Mouse (Mus musculus) limb, embryonic 10.5 days (tissue): Measurements from ENCODE around the gene Adamts7. TPM values are rescaled to one million over a fixed set of nuclear protein-coding genes. Genes with fewer than 3 reads are reported as not detected.
A peak's percentile ranks its signal among the peaks of the same experiment; 100 is the strongest.

ENCODE experiments used
- DNase-seq: peaks from one replicate; pipeline ENCODE4 v3.0.0-alpha.2; 2017; ENCODE audit warnings: low spot score
- H3K27ac ChIP-seq: fragments of 300-500 bp; sonication (generic); 2 replicates; pipeline ENCODE4 v1.5.1; 2016; ENCODE audit warnings: mild to moderate bottlenecking
- H3K27me3 ChIP-seq: fragments of 300-500 bp; sonication (generic); 2 replicates; pipeline ENCODE4 v1.6.1; 2016; ENCODE audit warnings: low read depth, mild to moderate bottlenecking; ENCODE audit not compliant: poor library complexity, severe bottlenecking
- H3K36me3 ChIP-seq: fragments of 300-500 bp; sonication (generic); 2 replicates; pipeline ENCODE4 v1.6.1; 2016; ENCODE audit warnings: mild to moderate bottlenecking, moderate library complexity
- H3K4me1 ChIP-seq: fragments of 300-500 bp; sonication (generic); 2 replicates; pipeline ENCODE4 v1.6.1; 2016
- H3K4me3 ChIP-seq: fragments of 300-500 bp; sonication (generic); 2 replicates; pipeline ENCODE4 v1.5.1; 2016; ENCODE audit warnings: mild to moderate bottlenecking, moderate library complexity
- H3K9me3 ChIP-seq: fragments of 300-500 bp; sonication (generic); replicated peaks from 2 replicates; pipeline ENCODE4 v1.6.1; 2016; ENCODE audit warnings: mild to moderate bottlenecking
- WGBS: fragments of 180-500 bp; shearing (Covaris S2); methylation state at CpG from one replicate; pipeline ENCODE4 v1.1.7; 2016; 5-methylcytosine and 5-hydroxymethylcytosine counted together
- polyA plus RNA-seq: library from polyadenylated mRNA; unstranded; fragments of >200 nt; fragmentation: Nextera tagmentation; extraction: Ambion mirVana; gene quantifications from 2 replicates; pipeline ENCODE4 v1.2.1, GENCODE M21; 2016

The Adamts7 gene
- polyA plus RNA-seq, 1 experiment from 2014 or later: 15.4 TPM

GRCm38 (mm10) chr9:90250141-90250775 is 87.4 kb downstream of the Adamts7 start:
- peak overlapping the region; percentile 6; the same call in 1 of the 2 replicates for H3K27ac ChIP-seq
- H3K4me1 ChIP-seq: no peaks in the 10 kb centered on the region
- no peaks in the 10 kb centered on the region for H3K27me3 ChIP-seq
- WGBS: 90% methylated on average over 5 of the region's 5 CpGs
- DNase-seq: no peak
- H3K9me3 ChIP-seq: no peaks in the 10 kb centered on the region
- no peak overlapping the region for H3K4me3 ChIP-seq
- 0 out of 2 replicates have a peak, but pooled peaks cover 7% of the 10 kb centered on the region for H3K36me3 ChIP-seq

GRCm38 (mm10) chr9:90250964-90251750 is 88.3 kb downstream of the Adamts7 start:
- DNase-seq: no peak
- Histone ChIP-seq H3K27me3 (no peaks in the 10 kb centered on the region), H3K27ac (no peak overlapping the region), H3K4me1 (no peaks in the 10 kb centered on the region), H3K4me3 (no peak overlapping the region), H3K36me3 (0 out of 2 replicates have a peak, but pooled peaks cover 7% of the 10 kb centered on the region), H3K9me3 (no peaks in the 10 kb centered on the region)
- 92% methylated on average over 13 of the region's 13 CpGs for WGBS

- Histone ChIP-seq H3K27ac (no peak overlapping the region), H3K9me3 (no peaks in the 10 kb centered on the region), H3K36me3 (no peaks in the 10 kb centered on the region), H3K4me3 (no peak overlapping the region), H3K27me3 (no peaks in the 10 kb centered on the region), H3K4me1 (no peaks in the 10 kb centered on the region)
- 93% methylated on average over 2 of the region's 2 CpGs for WGBS
- DNase-seq: no peak
Measured at GRCm38 (mm10) chr9:90253181-90253580, 90.3 kb downstream of the Adamts7 start.

GRCm38 (mm10) chr9:90255844-90256405 is 93.1 kb downstream of the Adamts7 start:
- H3K9me3 ChIP-seq: no peaks in the 10 kb centered on the region
- no peak overlapping the region for H3K27ac ChIP-seq
- no peak for DNase-seq
- no peak overlapping the region for H3K4me3 ChIP-seq
- no peaks in the 10 kb centered on the region for H3K27me3 ChIP-seq
- WGBS: 73% methylated on average over 6 of the region's 6 CpGs
- H3K4me1 ChIP-seq: peaks cover 13% of the 10 kb centered on the region
- no peaks in the 10 kb centered on the region for H3K36me3 ChIP-seq

GRCm38 (mm10) chr9:90257220-90257619 is 94.4 kb downstream of the Adamts7 start:
- no peaks in the 10 kb centered on the region for H3K36me3 ChIP-seq
- WGBS: 79% methylated on average over 7 of the region's 7 CpGs
- H3K27ac ChIP-seq: no peak overlapping the region
- H3K9me3 ChIP-seq: no peaks in the 10 kb centered on the region
- peaks cover 13% of the 10 kb centered on the region for H3K4me1 ChIP-seq
- no peak for DNase-seq
- H3K4me3 ChIP-seq: no peak overlapping the region
- no peaks in the 10 kb centered on the region for H3K27me3 ChIP-seq

Other genes starting within 250 kb of the Adamts7 start
- gene Ctsh, start 108.9 kb upstream of the Adamts7 start, polyA plus RNA-seq: 7.5 and 12.1 TPM in 2 replicates
- gene Morf4l1, start 48.3 kb upstream of the Adamts7 start, polyA plus RNA-seq: 432 and 482 TPM in 2 replicates
- gene Tbc1d2b, start 107.7 kb downstream of the Adamts7 start, polyA plus RNA-seq: 7.1 and 8.5 TPM in 2 replicates